Mouse (Mus musculus): Measurements from ENCODE around the gene Aes. TPM values are rescaled to one million over a fixed set of nuclear protein-coding genes. Genes with fewer than 3 reads are reported as not detected.

The Aes gene
- 429 and 495 TPM in 2 replicates for polyA plus RNA-seq (2015; fragmentation: Nextera tagmentation; extraction: Ambion mirVana)

DNA sequence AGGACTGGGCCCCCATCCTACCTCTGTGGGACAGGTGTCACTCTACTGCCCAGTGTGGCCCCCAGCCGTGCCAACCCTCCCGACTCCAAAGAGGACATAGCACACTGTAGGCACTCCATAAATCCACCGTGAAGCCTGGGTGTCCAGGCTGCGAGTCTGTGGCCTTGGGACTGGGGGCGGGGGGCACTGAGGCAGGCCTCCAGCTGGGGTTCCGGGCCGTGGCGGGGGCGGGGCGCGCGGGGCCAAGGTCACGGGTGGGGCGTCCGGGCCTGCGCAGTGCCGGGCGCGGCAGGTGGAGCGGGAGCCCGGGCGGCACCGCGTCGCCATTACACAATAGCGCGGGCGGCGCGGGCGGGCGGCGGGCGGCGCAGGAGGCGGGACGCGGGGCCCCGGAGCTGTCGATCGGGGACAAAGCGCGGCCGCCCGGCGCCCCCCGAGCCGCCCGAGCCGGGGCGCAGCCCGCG, at the start of gene Aes:
TSS of gene Aes (plus strand) at position 326 of the 464 bp plus-strand sequence.
- Histone ChIP-seq H3K27me3 (ENCODE audit: control insufficient read depth, insufficient read depth, low read length) (no peaks in the 10 kb centered on the region), H3K4me3 (ENCODE audit: low read depth, low read length) (peak within 1 kb of the TSS; percentile 86), H3K27ac (replicated peaks) (peak within 1 kb of the TSS; percentile 90), H3K4me1 (replicated peaks; ENCODE audit: control insufficient read depth, insufficient read depth) (peaks cover 7% of the 10 kb centered on the region; the same call in 1 of the 2 replicates), H3K9ac (ENCODE audit: low read length) (peak within 1 kb of the TSS; percentile 94), H3K4me2 (replicated peaks; ENCODE audit: low read depth) (peak within 1 kb of the TSS; percentile 90), H3K9me3 (ENCODE audit: control insufficient read depth, low read length) (no peaks in the 10 kb centered on the region), H3K36me3 (ENCODE audit: control insufficient read depth, insufficient read depth, low read length) (no peaks in the 10 kb centered on the region; the same call in 1 of the 2 replicates)
- 1% methylated on average over 31 of the region's 53 CpGs for WGBS
- DNase-seq (ENCODE audit: low spot score) (peak; percentile 89), ATAC-seq (ENCODE audit: low FRiP score, low TSS enrichment) (peak; percentile 74)
- no peak for TF ChIP-seq CTCF (IDR thresholded peaks at IDR 0.05; ENCODE audit: low read depth)

DNA sequence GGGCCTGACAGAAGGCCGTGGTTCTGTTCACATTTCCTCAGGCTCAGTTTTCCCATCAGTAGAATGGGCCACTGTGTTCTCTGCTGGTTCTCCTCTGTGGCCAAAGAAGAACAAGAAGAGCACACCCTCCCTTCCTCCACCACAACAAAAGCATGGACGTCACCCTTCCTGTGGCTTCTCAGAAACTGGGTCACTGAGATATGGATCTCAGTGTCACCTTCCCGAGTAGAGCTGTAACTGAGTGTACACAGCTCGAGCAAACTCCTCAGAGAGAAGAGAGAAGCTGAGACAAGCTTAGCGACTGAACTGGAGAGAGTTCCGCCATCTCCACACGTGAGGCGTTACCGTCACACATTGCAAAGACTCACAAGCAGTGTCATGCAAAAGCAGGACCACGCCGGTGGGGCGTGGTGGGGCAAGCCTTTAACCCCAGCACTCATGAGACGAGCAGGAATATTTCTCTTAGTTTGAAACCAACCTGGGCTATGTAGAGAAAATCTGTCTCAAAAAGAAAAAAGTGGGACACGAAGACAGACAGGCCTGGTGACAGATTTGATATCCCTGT, 49.0 kb upstream of the Aes start:
- H3K4me3 ChIP-seq (ENCODE audit: low read depth, low read length), result no peak overlapping the region
- H3K9me3 ChIP-seq (ENCODE audit: control insufficient read depth, low read length), result no peaks in the 10 kb centered on the region
- WGBS, result 50% methylated on average over 14 of the region's 14 CpGs
- no peaks in the 10 kb centered on the region for H3K27me3 ChIP-seq (ENCODE audit: control insufficient read depth, insufficient read depth, low read length)
- TF ChIP-seq CTCF (IDR thresholded peaks at IDR 0.05; ENCODE audit: low read depth), result no peak
- no peak for TF ChIP-seq EP300 (optimal IDR thresholded peaks at IDR 0.05)
- H3K9ac ChIP-seq (ENCODE audit: low read length), result no peak overlapping the region
- DNase-seq (ENCODE audit: low spot score), result no peak
- H3K4me1 ChIP-seq (replicated peaks; ENCODE audit: control insufficient read depth, insufficient read depth), result no peaks in the 10 kb centered on the region
- no peak overlapping the region for H3K27ac ChIP-seq (replicated peaks)
- H3K36me3 ChIP-seq (ENCODE audit: control insufficient read depth, insufficient read depth, low read length), result no peaks in the 10 kb centered on the region
- H3K4me2 ChIP-seq (replicated peaks; ENCODE audit: low read depth), result no peak overlapping the region
- ATAC-seq (ENCODE audit: low FRiP score, low TSS enrichment), result peak; percentile 36; the same call in 1 of the 2 replicates

DNA sequence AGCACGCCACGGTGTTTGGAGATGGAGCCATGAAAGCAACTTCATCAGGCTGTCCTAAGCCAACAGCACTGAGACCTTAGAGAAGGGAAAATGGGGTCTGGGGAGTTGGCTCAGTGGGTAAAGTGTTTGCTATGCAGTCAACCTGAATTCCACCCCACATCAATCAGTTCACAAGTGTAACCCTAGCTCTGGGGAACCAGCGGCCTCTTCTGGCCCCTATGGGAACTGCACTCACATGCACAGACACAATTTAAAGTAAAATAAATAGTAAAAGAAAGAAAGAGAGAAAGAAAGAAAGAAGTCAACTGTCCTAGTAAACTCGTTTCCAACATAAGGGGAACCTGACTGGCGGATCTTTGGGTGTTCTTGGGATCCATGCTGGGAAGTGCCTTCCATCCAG, 45.5 kb upstream of the Aes start:
- no peak overlapping the region for H3K9ac ChIP-seq (ENCODE audit: low read length)
- ATAC-seq (ENCODE audit: low FRiP score, low TSS enrichment) (no peak), DNase-seq (ENCODE audit: low spot score) (no peak)
- H3K4me1 ChIP-seq (replicated peaks; ENCODE audit: control insufficient read depth, insufficient read depth), result no peaks in the 10 kb centered on the region
- H3K27me3 ChIP-seq (ENCODE audit: control insufficient read depth, insufficient read depth, low read length), result no peaks in the 10 kb centered on the region
- no peaks in the 10 kb centered on the region for H3K9me3 ChIP-seq (ENCODE audit: control insufficient read depth, low read length)
- TF ChIP-seq EP300 (optimal IDR thresholded peaks at IDR 0.05) (no peak), CTCF (IDR thresholded peaks at IDR 0.05; ENCODE audit: low read depth) (peak; percentile 33)
- WGBS, result 86% methylated on average over 5 of the region's 5 CpGs
- no peaks in the 10 kb centered on the region for H3K36me3 ChIP-seq (ENCODE audit: control insufficient read depth, insufficient read depth, low read length)
- no peak overlapping the region for H3K27ac ChIP-seq (replicated peaks)
- H3K4me2 ChIP-seq (replicated peaks; ENCODE audit: low read depth), result no peak overlapping the region
- H3K4me3 ChIP-seq (ENCODE audit: low read depth, low read length), result no peak overlapping the region

DNA sequence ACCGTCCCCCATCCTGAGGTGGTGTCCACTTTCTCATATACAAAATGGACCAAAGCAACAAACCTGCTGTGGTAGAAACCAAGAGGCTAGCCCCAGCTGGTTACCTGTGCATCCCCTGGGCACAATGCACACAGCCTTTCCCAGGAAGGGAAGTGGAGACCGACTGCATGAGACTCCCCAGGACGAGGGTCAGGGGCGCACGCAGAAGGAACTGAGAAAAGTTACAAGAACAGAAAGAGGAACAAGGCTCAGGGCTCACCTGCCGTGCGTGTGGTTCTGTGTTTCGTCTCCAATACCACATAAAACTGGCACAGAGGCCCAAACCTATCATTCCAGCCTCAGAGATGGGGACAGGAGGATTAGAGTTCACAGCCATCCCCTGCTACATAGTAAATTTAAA, 42.1 kb upstream of the Aes start:
- DNase-seq (ENCODE audit: low spot score) (no peak), ATAC-seq (ENCODE audit: low FRiP score, low TSS enrichment) (no peak)
- H3K4me3 ChIP-seq (ENCODE audit: low read depth, low read length), result no peak overlapping the region
- no peaks in the 10 kb centered on the region for H3K9me3 ChIP-seq (ENCODE audit: control insufficient read depth, low read length)
- 63% methylated on average over 8 of the region's 8 CpGs for WGBS
- H3K36me3 ChIP-seq (ENCODE audit: control insufficient read depth, insufficient read depth, low read length), result no peaks in the 10 kb centered on the region
- no peak overlapping the region for H3K4me2 ChIP-seq (replicated peaks; ENCODE audit: low read depth)
- no peak overlapping the region for H3K27ac ChIP-seq (replicated peaks)
- H3K27me3 ChIP-seq (ENCODE audit: control insufficient read depth, insufficient read depth, low read length), result no peaks in the 10 kb centered on the region
- TF ChIP-seq CTCF (IDR thresholded peaks at IDR 0.05; ENCODE audit: low read depth), result no peak
- no peak for TF ChIP-seq EP300 (optimal IDR thresholded peaks at IDR 0.05)
- no peak overlapping the region for H3K9ac ChIP-seq (ENCODE audit: low read length)
- no peaks in the 10 kb centered on the region for H3K4me1 ChIP-seq (replicated peaks; ENCODE audit: control insufficient read depth, insufficient read depth)

DNA sequence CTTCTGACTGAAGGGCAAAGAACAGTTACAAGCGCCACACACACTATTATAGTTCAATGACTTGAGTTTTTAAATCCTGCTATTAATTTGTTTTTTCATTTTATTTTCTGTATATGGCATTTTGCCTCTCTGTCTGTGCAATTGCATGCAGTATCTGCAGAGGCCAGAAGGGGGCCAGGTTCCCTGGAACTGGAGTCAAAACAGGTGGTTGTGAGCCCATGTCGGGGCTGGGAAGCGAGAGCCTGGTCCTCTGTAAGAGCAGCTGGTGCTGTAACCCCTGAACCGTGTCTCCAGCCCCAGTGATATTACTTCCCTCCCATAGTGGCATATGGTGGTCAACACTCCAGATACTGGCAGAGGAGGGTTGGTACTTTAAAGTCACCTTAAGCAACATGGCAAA, 40.7 kb upstream of the Aes start:
- no peak overlapping the region for H3K4me3 ChIP-seq (ENCODE audit: low read depth, low read length)
- TF ChIP-seq CTCF (IDR thresholded peaks at IDR 0.05; ENCODE audit: low read depth) (peak; percentile 81), EP300 (optimal IDR thresholded peaks at IDR 0.05) (no peak)
- no peaks in the 10 kb centered on the region for H3K9me3 ChIP-seq (ENCODE audit: control insufficient read depth, low read length)
- no peak overlapping the region for H3K27ac ChIP-seq (replicated peaks)
- WGBS, result 15% methylated on average over 4 of the region's 4 CpGs
- ATAC-seq (ENCODE audit: low FRiP score, low TSS enrichment), result peak; percentile 48; the same call in 1 of the 2 replicates
- no peaks in the 10 kb centered on the region for H3K4me1 ChIP-seq (replicated peaks; ENCODE audit: control insufficient read depth, insufficient read depth)
- DNase-seq (ENCODE audit: low spot score), result peak; percentile 77
- H3K36me3 ChIP-seq (ENCODE audit: control insufficient read depth, insufficient read depth, low read length), result no peaks in the 10 kb centered on the region
- H3K4me2 ChIP-seq (replicated peaks; ENCODE audit: low read depth), result no peak overlapping the region
- H3K27me3 ChIP-seq (ENCODE audit: control insufficient read depth, insufficient read depth, low read length), result no peaks in the 10 kb centered on the region
- no peak overlapping the region for H3K9ac ChIP-seq (ENCODE audit: low read length)

DNA sequence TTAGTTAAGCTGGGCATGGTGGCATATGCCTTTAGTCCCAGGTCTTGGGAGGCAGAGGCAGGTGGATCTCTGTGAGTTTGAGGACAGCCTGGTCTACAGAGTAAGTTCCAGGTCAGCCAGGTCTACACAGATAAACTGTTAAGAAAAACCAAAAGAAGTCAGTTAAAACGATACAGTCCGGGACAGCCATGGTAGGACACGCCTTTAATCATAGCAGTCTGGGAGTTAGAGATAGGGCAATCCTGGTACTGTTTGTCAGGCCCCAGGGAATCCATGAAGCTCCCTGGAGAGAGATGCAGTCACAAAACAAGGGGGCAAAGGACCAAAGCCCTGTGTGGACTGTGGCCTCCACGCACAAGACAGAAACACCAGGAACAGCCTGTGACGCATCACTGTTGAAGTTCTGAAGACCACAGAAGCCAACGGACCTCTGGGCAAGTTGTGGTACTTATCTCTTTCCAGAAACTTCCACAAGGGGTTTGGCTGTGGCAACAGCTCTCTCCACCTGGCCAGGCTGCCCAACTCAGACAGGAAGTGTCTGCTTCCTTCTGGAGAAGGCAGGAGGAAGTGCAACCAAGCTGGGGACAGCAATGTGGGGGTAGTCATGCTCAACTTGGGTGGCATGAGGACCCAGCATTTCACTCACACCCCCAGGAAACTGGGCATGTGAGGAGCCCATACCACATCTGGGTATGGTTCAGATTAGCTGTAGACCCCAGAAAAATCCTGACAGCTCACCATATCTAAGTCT, 39.9 kb upstream of the Aes start:
- TF ChIP-seq EP300 (optimal IDR thresholded peaks at IDR 0.05) (no peak), CTCF (IDR thresholded peaks at IDR 0.05; ENCODE audit: low read depth) (no peak)
- no peak for DNase-seq (ENCODE audit: low spot score)
- Histone ChIP-seq H3K27ac (replicated peaks) (no peak overlapping the region), H3K4me3 (ENCODE audit: low read depth, low read length) (no peak overlapping the region), H3K4me2 (replicated peaks; ENCODE audit: low read depth) (no peak overlapping the region), H3K9me3 (ENCODE audit: control insufficient read depth, low read length) (no peaks in the 10 kb centered on the region), H3K9ac (ENCODE audit: low read length) (no peak overlapping the region), H3K4me1 (replicated peaks; ENCODE audit: control insufficient read depth, insufficient read depth) (no peaks in the 10 kb centered on the region), H3K27me3 (ENCODE audit: control insufficient read depth, insufficient read depth, low read length) (no peaks in the 10 kb centered on the region), H3K36me3 (ENCODE audit: control insufficient read depth, insufficient read depth, low read length) (no peaks in the 10 kb centered on the region)
- ATAC-seq (ENCODE audit: low FRiP score, low TSS enrichment), result no peak
- 74% methylated on average over 6 of the region's 6 CpGs for WGBS
